Mouse (Mus musculus): ENCODE measurements around the gene Gm16513.
"Not testable (repeated sequence)": the region's sequence is repeated elsewhere in the genome, so short reads cannot be mapped to it uniquely, and the experiment has no call there.

Gm16513 gene

DNA sequence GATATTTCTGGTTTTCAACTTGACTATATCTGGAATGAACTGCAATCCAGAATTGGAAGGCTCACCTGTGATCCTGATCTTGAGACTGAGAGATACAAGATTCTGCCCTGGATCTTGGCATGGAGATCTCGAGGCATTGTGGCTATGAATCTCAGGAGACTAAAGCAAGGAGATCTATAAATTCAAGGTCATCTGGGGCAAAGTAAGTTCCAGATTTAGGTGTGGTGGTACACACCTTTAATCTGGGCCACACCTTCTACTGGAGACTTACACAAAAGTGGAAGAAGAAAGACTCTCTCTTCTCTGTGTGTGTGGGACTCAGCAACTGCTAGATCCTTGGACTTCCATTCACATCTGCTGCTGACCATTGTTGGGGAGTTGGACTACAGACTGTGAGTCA lies at the start of gene Gm16513:
Gm16513 (plus strand) TSS at position 301 of the 400 bp plus-strand sequence.
- DNase-seq (ENCODE audit: low read depth), result not testable (repeated sequence)
